Mouse (Mus musculus) G1E (cell line): ENCODE data around the gene Mob1b.

Source experiments
- CTCF ChIP-seq: IDR thresholded peaks from 2 replicates; pipeline ENCODE4 v1.5.1; 2012; ENCODE audit warnings: low read depth, low read length, inconsistent platforms, mixed read lengths
- GATA1 ChIP-seq: IDR thresholded peaks from 2 replicates; pipeline ENCODE4 v1.6.1; 2012; ENCODE audit warnings: borderline replicate concordance, low read length, inconsistent platforms, mixed read lengths
- GATA2 ChIP-seq: IDR thresholded peaks from 2 replicates; pipeline ENCODE4 v1.6.1; 2012; ENCODE audit warnings: low read depth, low read length, inconsistent platforms, borderline replicate concordance
- POLR2AphosphoS5 ChIP-seq: IDR thresholded peaks from 2 replicates; pipeline ENCODE4 v1.6.1; 2012; ENCODE audit warnings: low read depth, low read length, inconsistent platforms; ENCODE audit not compliant: insufficient replicate concordance
- TAL1 ChIP-seq: conservative IDR thresholded peaks from 2 replicates; pipeline ENCODE4 v1.6.1; 2012; ENCODE audit warnings: low read depth, low read length, inconsistent platforms, mixed read lengths

- TF ChIP-seq CTCF (no peak), GATA1 (no peak), POLR2AphosphoS5 (no peak), TAL1 (no peak), GATA2 (no peak)
Observed at GRCm38 (mm10) chr5:88766121-88766520, 45.5 kb downstream of the Mob1b start.
